Mouse (Mus musculus): ENCODE measurements around the gene Aff1.

- TF ChIP-seq CTCF (IDR thresholded peaks at IDR 0.05; ENCODE audit: extremely low read depth, insufficient read depth, insufficient read length, insufficient replicate concordance): no peak
- TF ChIP-seq POLR2A (IDR thresholded peaks at IDR 0.05; ENCODE audit: low read depth, low read length): no peak
These were observed 40.4 kb downstream of the Aff1 start for GRCm38 (mm10) chr5:103732581-103732980.

Measured in spleen, adult 2 months (tissue).